Mouse (Mus musculus): ENCODE measurements around the gene Gse1.

DNA sequence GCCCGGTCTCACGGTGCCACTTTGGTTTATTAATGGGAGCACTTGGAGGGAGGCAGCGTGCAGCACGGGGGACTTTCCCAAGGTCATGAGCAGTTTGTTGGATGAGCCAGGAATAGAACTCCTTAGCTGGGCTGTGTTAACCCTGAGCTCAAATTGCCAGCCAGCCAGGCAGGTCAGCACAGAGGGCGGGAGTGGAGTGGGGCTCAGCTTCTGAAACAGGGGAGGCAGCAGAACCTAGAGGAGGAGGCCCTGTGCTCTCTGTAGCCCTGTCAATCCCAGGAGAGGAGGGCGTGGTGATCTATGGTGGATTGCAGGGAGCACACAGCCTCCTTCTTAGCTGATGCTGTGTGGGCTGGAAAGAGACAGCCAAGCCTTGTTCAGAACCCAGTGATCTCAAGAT, 297.6 kb downstream of the Gse1 start:
- TF ChIP-seq ZNF384 (IDR thresholded peaks at IDR 0.05; ENCODE audit: low read depth, low read length): no peak
- no peak for TF ChIP-seq ZC3H11A (IDR thresholded peaks at IDR 0.05; ENCODE audit: borderline replicate concordance, low read depth, low read length)
